Mouse (Mus musculus) adrenal gland, postnatal 0 days (tissue): Measurements from ENCODE around the gene Plcl2. TPM values are rescaled to one million over a fixed set of nuclear protein-coding genes. Genes with fewer than 3 reads are reported as not detected.

Experiments used
- polyA plus RNA-seq: library from polyadenylated mRNA; unstranded; fragments of >200 nt; fragmentation: Nextera tagmentation; extraction: Ambion mirVana; gene quantifications from 2 replicates; pipeline ENCODE4 v1.2.1, GENCODE M21; 2015

Plcl2 gene
- 9.4 and 17.5 TPM in 2 replicates for polyA plus RNA-seq

GRCm38 (mm10) chr17:50509251-50510104 lies at the start of gene Plcl2:
Plcl2 (plus strand) TSS chr17:50509403.

Other genes with a start within 250 kb of the Plcl2 start
- 0.92 and 2.3 TPM in 2 replicates for gene Dazl, start 215.8 kb upstream of the Plcl2 start, polyA plus RNA-seq